In genomic region chr16:14291223-14291622, GRCm38 (mm10) we compare ENCODE assay signal across 8 mouse cellular contexts. TPM values are rescaled to one million over a fixed set of nuclear protein-coding genes. Genes with fewer than 3 reads are reported as not detected.
A peak's percentile ranks its signal among the peaks of the same experiment; 100 is the strongest.
DNase-seq lines count a peak whose midpoint lies in the region; ATAC-seq and TF ChIP-seq lines count a peak whose summit lies in the region.

Gene Myh11, minus strand, starts transcription at chr16:14291372.

- no peak within 1 kb of the TSS for H3K27ac ChIP-seq in ES-E14 (ENCODE audit: insufficient read depth, low read depth, low read length, poor library complexity, severe bottlenecking)
- H3K27ac ChIP-seq in bone marrow macrophage, adult 2 months (ENCODE audit: insufficient read depth, low read depth, low read length), result no peak within 1 kb of the TSS
- no peak within 1 kb of the TSS for H3K27ac ChIP-seq in heart, embryonic 14.5 days (replicated peaks in 1 of 2; ENCODE audit: control insufficient read depth in 1 of 2, insufficient read depth in 1 of 2, low read depth in 2 of 2, low read length in 2 of 2)
- H3K27ac ChIP-seq in kidney, postnatal 0 days, result no peak within 1 kb of the TSS; the same call in 1 of the 2 replicates

- in situ Hi-C loops in ES-E14 (cut with MboI; ENCODE audit: low sequenced_read_pairs in 2 of 2, unreplicated experiment in 2 of 2), result no loop called here

- WGBS in heart, embryonic 14.5 days, result 4% methylated on average over 16 of the region's 16 CpGs
- 1% methylated on average over 12 of the region's 16 CpGs for WGBS in kidney, postnatal 0 days

- peak within 1 kb of the TSS; percentile 50 to 55 for H3K4me3 ChIP-seq in ES-E14 (ENCODE audit: insufficient read depth in 1 of 2, low read depth in 1 of 2, low read length in 2 of 2, poor library complexity in 1 of 2, severe bottlenecking in 1 of 2)
- peak within 1 kb of the TSS; percentile 24; the same call in 1 of the 2 replicates for H3K4me3 ChIP-seq in bone marrow macrophage, adult 2 months (ENCODE audit: insufficient read depth, low read length)
- peak within 1 kb of the TSS; percentile 14 to 29; a peak in 3 of 4 replicates for H3K4me3 ChIP-seq in heart, embryonic 14.5 days (ENCODE audit: control insufficient read depth in 1 of 2, insufficient read depth in 1 of 2, low read depth in 1 of 2, low read length in 2 of 2)
- H3K4me3 ChIP-seq in kidney, postnatal 0 days (replicated peaks; ENCODE audit: low read depth, low read length), result peak within 1 kb of the TSS; percentile 27

- peaks cover 0 to 4% of the 10 kb centered on the region in 2 experiments; a peak in 2 of 4 replicates for H3K4me1 ChIP-seq in ES-E14 (ENCODE audit: control insufficient read depth in 2 of 2, insufficient read depth in 2 of 2, low read length in 2 of 2, poor library complexity in 1 of 2)
- peaks cover 15% of the 10 kb centered on the region for H3K4me1 ChIP-seq in bone marrow macrophage, adult 2 months (ENCODE audit: control insufficient read depth, insufficient read depth, low read length)
- peaks cover 9 to 18% of the 10 kb centered on the region in 2 experiments for H3K4me1 ChIP-seq in heart, embryonic 14.5 days (ENCODE audit: control insufficient read depth in 2 of 2, insufficient read depth in 2 of 2, low read length in 2 of 2)
- H3K4me1 ChIP-seq in kidney, postnatal 0 days (replicated peaks; ENCODE audit: insufficient read depth, low read length), result 0 out of 2 replicates have a peak, but pooled peaks cover 15% of the 10 kb centered on the region

- no peaks in the 10 kb centered on the region for H3K9me3 ChIP-seq in ES-E14 (ENCODE audit: control insufficient read depth, insufficient read depth, low read depth, low read length)
- H3K9me3 ChIP-seq in heart, embryonic 14.5 days (ENCODE audit: control insufficient read depth, low read length), result no peaks in the 10 kb centered on the region
- H3K9me3 ChIP-seq in kidney, postnatal 0 days (replicated peaks; ENCODE audit: low read length), result no peaks in the 10 kb centered on the region

- TF ChIP-seq POLR2A in bone marrow macrophage, adult 2 months (IDR thresholded peaks at IDR 0.05; ENCODE audit: borderline replicate concordance, low read depth, low read length), result no peak

- peaks cover 81% of the 10 kb centered on the region for H3K27me3 ChIP-seq in heart, embryonic 14.5 days (ENCODE audit: control insufficient read depth, insufficient read depth, low read length)
- H3K27me3 ChIP-seq in kidney, postnatal 0 days (ENCODE audit: insufficient read depth, low read length), result no peaks in the 10 kb centered on the region

- no peaks in the 10 kb centered on the region for H3K36me3 ChIP-seq in ES-E14 (ENCODE audit: control insufficient read depth, insufficient read depth, low read length, poor library complexity, severe bottlenecking)
- H3K36me3 ChIP-seq in heart, embryonic 14.5 days (ENCODE audit: control insufficient read depth, insufficient read depth, low read length), result no peaks in the 10 kb centered on the region
- H3K36me3 ChIP-seq in kidney, postnatal 0 days (ENCODE audit: insufficient read depth, low read length), result no peaks in the 10 kb centered on the region

- H3K4me2 ChIP-seq in heart, embryonic 14.5 days (ENCODE audit: low read length), result peak within 1 kb of the TSS; percentile 60
- H3K4me2 ChIP-seq in kidney, postnatal 0 days (ENCODE audit: low read length), result peak within 1 kb of the TSS; percentile 62

- peak; percentile 73 for ATAC-seq in erythroblast, adult 5-6 weeks (replicated peaks; ENCODE audit: low FRiP score, poor library complexity, severe bottlenecking)
- ATAC-seq in heart, embryonic 14.5 days (ENCODE audit: insufficient number of reproducible peaks, insufficient read depth, low FRiP score, low read depth), result peak; percentile 49; the same call in 1 of the 2 replicates
- ATAC-seq in kidney, postnatal 0 days (replicated peaks; ENCODE audit: low FRiP score, low read depth), result peak; percentile 83

- peak; percentile 79 for DNase-seq in ES-E14 (ENCODE audit: low read depth, low spot score)
- DNase-seq in kidney, postnatal 0 days (ENCODE audit: low spot score), result peak; percentile 92
- DNase-seq in lung, postnatal 14 days, result peak; percentile 89
- DNase-seq in retina, embryonic 14.5 days (ENCODE audit: low spot score), result peak; percentile 71
- DNase-seq in urinary bladder, postnatal 36 days (ENCODE audit: low spot score in 2 of 2), result peak; percentile 47 to 77

- peak; percentile 47 for TF ChIP-seq CTCF in bone marrow macrophage, adult 2 months (IDR thresholded peaks at IDR 0.05; ENCODE audit: low read depth, low read length)
- TF ChIP-seq CTCF in kidney, postnatal 0 days (IDR thresholded peaks at IDR 0.05; ENCODE audit: low read depth), result peak; percentile 85

- H3K9ac ChIP-seq in ES-E14 (ENCODE audit: insufficient read depth, low read depth, low read length, poor library complexity, severe bottlenecking), result peak within 1 kb of the TSS; percentile 44; the same call in 1 of the 2 replicates
- H3K9ac ChIP-seq in heart, embryonic 14.5 days (ENCODE audit: low read length), result peak within 1 kb of the TSS; percentile 12; the same call in 1 of the 2 replicates
- H3K9ac ChIP-seq in kidney, postnatal 0 days (ENCODE audit: low read depth, low read length), result 0 out of 2 replicates have a peak within 1 kb of the TSS, but pooled peaks have one; percentile 2

TF ChIP-seq in ES-E14, 5 proteins besides CTCF, POLR2A, EP300 and RAD21:
- TF ChIP-seq HCFC1 (IDR thresholded peaks at IDR 0.05; ENCODE audit: borderline replicate concordance, insufficient read depth, low read length) (no peak), ZNF384 (IDR thresholded peaks at IDR 0.05; ENCODE audit: low read depth, low read length) (no peak), CHD2 (IDR thresholded peaks at IDR 0.05; ENCODE audit: low read depth, low read length) (no peak), ZC3H11A (IDR thresholded peaks at IDR 0.05; ENCODE audit: borderline replicate concordance, low read depth, low read length) (no peak), MAFK (IDR thresholded peaks at IDR 0.05; ENCODE audit: insufficient read depth, low read depth, low read length) (no peak)

RNA-seq across cellular contexts. Expression of gene Myh11, which starts in this region (rescaled TPM):
- total RNA-seq in ES-E14 (2012; rRNA removed), result 0.37 and 0.76 TPM in 2 replicates
- polyA plus RNA-seq in bone marrow macrophage, adult 2 months (2012; ENCODE audit: insufficient read depth, insufficient read length, missing spikeins), result not detected in 2 replicates
- total RNA-seq in erythroblast, adult 5-6 weeks (2015; ENCODE audit: low replicate concordance), result not detected in 2 replicates
- not detected in 2 replicates for total RNA-seq in erythroblast, adult 5-6 weeks (2017; ENCODE audit: low replicate concordance)
- 0.57 and 1.9 TPM in 2 replicates for polyA plus RNA-seq in heart, embryonic 14.5 days (2014; fragmentation: Nextera tagmentation; extraction: Ambion mirVana)
- 11.5 and 12.6 TPM in 2 replicates for polyA plus RNA-seq in kidney, postnatal 0 days (2015; fragmentation: Nextera tagmentation; extraction: Ambion mirVana)

Comparison
In these comparisons a context has a peak if more than half of its experiments do, and no peak if none do; other contexts are left out.
1. Peak in DNase-seq, H3K4me3 ChIP-seq and H3K9ac ChIP-seq in ES-E14; RNA of the gene not detected or under 1 TPM.
2. Peak in ATAC-seq in erythroblast, adult 5-6 weeks; RNA of the gene not detected or under 1 TPM.